Mouse (Mus musculus): ENCODE measurements around the gene Rep15. TPM values are rescaled to one million over a fixed set of nuclear protein-coding genes. Genes with fewer than 3 reads are reported as not detected.

Gene Rep15
- total RNA-seq (2014; rRNA removed) = 0.50 TPM in 1 of 2 replicates, not detected in the other
- polyA plus RNA-seq (2015; fragmentation: Nextera tagmentation; extraction: Ambion mirVana) = 0.48 TPM in 2 replicates

DNA sequence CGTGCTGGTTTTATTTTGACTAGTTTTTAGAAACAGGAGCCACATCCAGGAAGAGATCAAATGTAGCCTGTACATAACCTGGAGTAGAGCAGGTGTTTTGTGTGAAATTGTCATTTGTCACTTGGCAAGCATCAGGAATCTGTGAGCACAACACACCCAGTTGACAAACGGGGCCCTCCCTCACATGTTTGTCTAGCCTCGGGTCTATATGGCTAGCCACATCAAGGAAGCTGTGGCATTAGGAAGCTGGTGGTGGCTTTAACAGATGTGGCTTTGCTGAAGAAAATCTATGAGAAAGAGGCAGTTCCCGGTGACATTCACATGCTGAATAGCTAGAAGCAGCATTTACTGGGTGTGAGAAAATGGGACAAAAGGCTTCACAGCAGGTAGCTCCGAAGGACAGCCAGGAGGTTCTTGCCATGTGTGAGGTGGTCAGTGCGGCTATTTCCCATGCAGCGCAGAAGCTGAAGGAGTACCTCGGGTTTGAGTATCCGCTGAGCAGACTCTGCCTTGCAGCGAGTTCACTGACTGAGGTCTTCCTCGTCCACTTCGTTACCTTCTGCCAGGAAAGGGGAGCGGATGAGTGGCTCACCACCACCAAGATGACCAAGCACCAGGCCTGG lies at the start of gene Rep15:
Gene Rep15 (plus strand): TSS at position 282 of the 623 bp plus-strand sequence.
- whole genome bisulfite sequencing = 36% methylated on average over 13 of the region's 13 CpGs
- DNase-seq (ENCODE audit: low spot score) = no peak
- Histone ChIP-seq H3K4me1 (ENCODE audit: insufficient read depth, low read length) (no peaks in the 10 kb centered on the region), H3K27me3 (ENCODE audit: insufficient read depth, low read length) (no peaks in the 10 kb centered on the region), H3K27ac (no peak within 1 kb of the TSS), H3K36me3 (ENCODE audit: insufficient read depth, low read length) (0 out of 2 replicates have a peak, but pooled peaks cover 3% of the 10 kb centered on the region), H3K4me2 (ENCODE audit: low read depth, low read length) (no peak within 1 kb of the TSS), H3K9me3 (ENCODE audit: low read length) (no peaks in the 10 kb centered on the region), H3K4me3 (ENCODE audit: low read length) (no peak within 1 kb of the TSS), H3K9ac (replicated peaks; ENCODE audit: low read length) (no peak within 1 kb of the TSS)
- TF ChIP-seq CTCF (IDR thresholded peaks at IDR 0.05; ENCODE audit: low read depth) = no peak
- no peak for ATAC-seq

DNA sequence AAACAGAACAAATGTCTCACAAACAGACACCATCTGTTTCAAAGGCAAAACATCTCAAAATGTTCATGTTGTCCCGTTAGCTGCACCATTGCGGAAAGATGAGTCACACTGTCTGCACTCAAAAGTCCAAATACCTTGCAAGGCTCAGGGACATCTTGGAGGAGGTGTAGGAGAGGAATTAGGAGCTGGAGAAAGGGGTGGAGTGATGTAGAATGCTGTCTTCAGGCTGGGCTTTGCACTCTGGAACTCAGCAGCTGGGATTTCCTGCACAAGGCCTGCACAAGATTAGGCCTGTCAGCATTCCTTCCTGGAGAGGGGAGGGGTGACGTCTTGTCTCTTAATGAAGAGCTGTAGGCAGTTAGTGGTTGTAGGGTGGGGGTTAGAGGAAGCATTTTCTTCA lies 47.8 kb upstream of the Rep15 start:
- WGBS = 77% methylated on average over 3 of the region's 3 CpGs
- H3K36me3 ChIP-seq (ENCODE audit: insufficient read depth, low read length) = no peaks in the 10 kb centered on the region

DNA sequence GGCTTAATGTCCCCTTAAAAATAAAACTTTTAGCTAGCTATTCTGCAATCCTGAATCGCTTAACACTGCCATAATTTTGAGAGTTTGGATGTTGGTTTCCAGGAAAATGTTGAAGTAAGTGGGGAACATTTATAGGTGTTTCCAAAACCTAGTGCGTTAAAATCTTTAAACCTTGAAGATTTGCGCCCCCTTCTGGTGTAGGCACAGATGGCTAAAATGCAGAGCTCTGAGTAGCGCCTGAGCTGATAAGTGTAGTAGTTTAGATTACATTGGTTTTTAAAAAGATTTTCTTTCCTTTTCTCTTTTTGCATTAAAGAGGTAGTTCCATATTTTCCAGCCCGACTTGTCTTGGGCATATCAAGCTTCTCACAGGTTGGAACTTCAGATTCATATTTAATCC lies 38.1 kb upstream of the Rep15 start:
- no peaks in the 10 kb centered on the region for H3K4me1 ChIP-seq (ENCODE audit: insufficient read depth, low read length)
- H3K27ac ChIP-seq = no peak overlapping the region
- no peaks in the 10 kb centered on the region for H3K27me3 ChIP-seq (ENCODE audit: insufficient read depth, low read length)
- ATAC-seq (no peak), DNase-seq (ENCODE audit: low spot score) (peak; percentile 81)
- no peaks in the 10 kb centered on the region for H3K36me3 ChIP-seq (ENCODE audit: insufficient read depth, low read length)
- no peak overlapping the region for H3K4me3 ChIP-seq (ENCODE audit: low read length)
- H3K9ac ChIP-seq (replicated peaks; ENCODE audit: low read length) = no peak overlapping the region
- no peak overlapping the region for H3K4me2 ChIP-seq (ENCODE audit: low read depth, low read length)
- TF ChIP-seq CTCF (IDR thresholded peaks at IDR 0.05; ENCODE audit: low read depth) = peak; percentile 75
- no peaks in the 10 kb centered on the region for H3K9me3 ChIP-seq (ENCODE audit: low read length)
- 47% methylated on average over 5 of the region's 5 CpGs for WGBS

More for the DNA sequence above, 47.8 kb upstream of the Rep15 start:
- Histone ChIP-seq H3K4me2 (ENCODE audit: low read depth, low read length) (no peak overlapping the region), H3K9me3 (ENCODE audit: low read length) (no peaks in the 10 kb centered on the region), H3K27ac (no peak overlapping the region), H3K27me3 (ENCODE audit: insufficient read depth, low read length) (no peaks in the 10 kb centered on the region), H3K9ac (replicated peaks; ENCODE audit: low read length) (no peak overlapping the region), H3K4me1 (ENCODE audit: insufficient read depth, low read length) (no peaks in the 10 kb centered on the region), H3K4me3 (ENCODE audit: low read length) (no peak overlapping the region)
- no peak for TF ChIP-seq CTCF (IDR thresholded peaks at IDR 0.05; ENCODE audit: low read depth)
- ATAC-seq (no peak), DNase-seq (ENCODE audit: low spot score) (no peak)

DNA sequence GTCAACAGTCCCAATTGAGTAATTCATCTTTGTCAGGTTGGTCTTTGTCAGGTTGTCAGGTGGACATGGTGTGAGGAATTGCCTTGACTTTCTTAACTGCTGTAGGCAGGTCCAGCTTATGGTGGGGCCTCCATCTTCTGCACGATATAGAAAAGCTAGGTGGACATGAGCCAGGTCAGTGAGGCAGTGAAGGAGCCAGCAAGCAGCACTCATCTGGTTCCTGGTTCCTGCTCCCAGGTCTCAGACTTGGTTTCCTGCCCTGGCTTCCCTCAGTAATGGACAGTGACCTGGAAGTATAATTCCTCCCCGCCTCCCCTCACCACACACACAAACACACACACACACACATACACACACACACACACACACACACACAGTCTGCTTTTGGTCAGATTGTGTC lies 37.0 kb upstream of the Rep15 start:
- DNase-seq (ENCODE audit: low spot score) (no peak), ATAC-seq (no peak)
- Histone ChIP-seq H3K36me3 (ENCODE audit: insufficient read depth, low read length) (no peaks in the 10 kb centered on the region), H3K4me1 (ENCODE audit: insufficient read depth, low read length) (no peaks in the 10 kb centered on the region), H3K9me3 (ENCODE audit: low read length) (no peaks in the 10 kb centered on the region), H3K9ac (replicated peaks; ENCODE audit: low read length) (no peak overlapping the region), H3K4me2 (ENCODE audit: low read depth, low read length) (no peak overlapping the region), H3K27ac (no peak overlapping the region), H3K4me3 (ENCODE audit: low read length) (no peak overlapping the region), H3K27me3 (ENCODE audit: insufficient read depth, low read length) (no peaks in the 10 kb centered on the region)
- 67% methylated on average over 2 of the region's 2 CpGs for WGBS
- no peak for TF ChIP-seq CTCF (IDR thresholded peaks at IDR 0.05; ENCODE audit: low read depth)

DNA sequence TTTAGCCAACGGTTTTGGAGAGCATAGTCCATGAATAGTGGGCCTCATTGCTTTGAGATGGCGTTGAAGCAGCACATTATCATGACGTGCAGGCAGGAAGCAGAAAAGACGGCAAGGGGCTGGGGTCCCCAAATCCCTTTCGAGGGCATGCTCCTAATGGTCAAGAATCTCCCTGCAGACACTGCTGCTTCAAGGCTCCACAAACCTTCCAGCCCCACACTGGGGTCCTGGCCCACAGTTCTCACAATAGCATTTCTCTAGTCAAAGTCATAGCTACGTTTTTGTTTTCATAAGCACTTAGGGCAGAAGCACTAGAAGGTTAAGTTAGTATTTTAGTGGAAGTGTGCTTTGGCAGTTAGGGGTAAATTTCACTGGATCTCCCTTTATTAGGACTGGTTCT lies 36.5 kb upstream of the Rep15 start:
- Histone ChIP-seq H3K27me3 (ENCODE audit: insufficient read depth, low read length) (no peaks in the 10 kb centered on the region), H3K36me3 (ENCODE audit: insufficient read depth, low read length) (no peaks in the 10 kb centered on the region), H3K9ac (replicated peaks; ENCODE audit: low read length) (no peak overlapping the region), H3K27ac (no peak overlapping the region), H3K4me1 (ENCODE audit: insufficient read depth, low read length) (no peaks in the 10 kb centered on the region), H3K4me2 (ENCODE audit: low read depth, low read length) (no peak overlapping the region), H3K4me3 (ENCODE audit: low read length) (no peak overlapping the region), H3K9me3 (ENCODE audit: low read length) (no peaks in the 10 kb centered on the region)
- ATAC-seq = no peak
- 88% methylated on average over 6 of the region's 6 CpGs for WGBS
- DNase-seq (ENCODE audit: low spot score) = no peak
- TF ChIP-seq CTCF (IDR thresholded peaks at IDR 0.05; ENCODE audit: low read depth) = no peak

DNA sequence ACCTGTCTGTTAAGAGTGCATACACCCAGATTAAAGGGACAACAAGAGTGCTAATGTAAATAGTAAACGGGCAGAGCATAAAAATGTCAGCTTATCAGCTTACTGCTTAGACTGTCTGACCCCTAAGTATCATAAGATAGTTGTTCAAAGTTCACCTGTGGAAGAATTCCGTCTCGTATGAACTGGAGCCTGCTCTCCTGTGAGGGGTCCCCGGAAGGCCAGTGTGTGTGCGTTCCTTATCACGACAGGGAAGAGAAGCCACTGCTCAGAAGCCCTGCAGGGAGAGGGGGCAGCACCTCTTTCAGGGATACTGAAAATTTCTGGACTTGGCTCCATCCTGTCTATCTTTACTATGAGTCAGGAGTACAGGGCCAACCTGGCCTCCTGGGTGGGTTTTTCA lies 35.4 kb upstream of the Rep15 start:
- Histone ChIP-seq H3K4me3 (ENCODE audit: low read length) (no peak overlapping the region), H3K4me1 (ENCODE audit: insufficient read depth, low read length) (no peaks in the 10 kb centered on the region), H3K36me3 (ENCODE audit: insufficient read depth, low read length) (no peaks in the 10 kb centered on the region), H3K9me3 (ENCODE audit: low read length) (no peaks in the 10 kb centered on the region), H3K27me3 (ENCODE audit: insufficient read depth, low read length) (no peaks in the 10 kb centered on the region), H3K27ac (no peak overlapping the region), H3K4me2 (ENCODE audit: low read depth, low read length) (no peak overlapping the region), H3K9ac (replicated peaks; ENCODE audit: low read length) (no peak overlapping the region)
- DNase-seq (ENCODE audit: low spot score) (no peak), ATAC-seq (no peak)
- no peak for TF ChIP-seq CTCF (IDR thresholded peaks at IDR 0.05; ENCODE audit: low read depth)
- 92% methylated on average over 6 of the region's 6 CpGs for WGBS

DNA sequence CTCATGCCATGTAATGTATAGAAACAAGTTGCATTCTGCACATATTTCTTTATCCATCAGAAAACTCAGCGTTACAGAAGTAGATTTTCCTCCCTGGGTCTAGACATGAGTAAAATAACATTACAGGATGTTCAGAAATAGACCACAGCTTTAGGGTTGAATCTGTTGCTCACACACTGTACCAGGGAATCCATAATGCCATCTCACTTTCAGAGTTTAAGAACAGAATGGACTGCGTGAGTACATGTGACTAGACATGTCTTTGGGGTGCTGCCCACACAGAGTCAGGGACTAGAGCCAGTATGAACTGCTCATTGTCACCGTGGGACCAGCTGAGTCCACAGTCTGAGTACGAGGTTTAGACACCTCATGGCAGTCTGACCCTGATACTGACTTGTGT lies 33.7 kb upstream of the Rep15 start:
- Histone ChIP-seq H3K27ac (no peak overlapping the region), H3K4me2 (ENCODE audit: low read depth, low read length) (no peak overlapping the region), H3K9me3 (ENCODE audit: low read length) (no peaks in the 10 kb centered on the region), H3K9ac (replicated peaks; ENCODE audit: low read length) (no peak overlapping the region), H3K4me1 (ENCODE audit: insufficient read depth, low read length) (no peaks in the 10 kb centered on the region), H3K27me3 (ENCODE audit: insufficient read depth, low read length) (no peaks in the 10 kb centered on the region), H3K36me3 (ENCODE audit: insufficient read depth, low read length) (no peaks in the 10 kb centered on the region), H3K4me3 (ENCODE audit: low read length) (no peak overlapping the region)
- 89% methylated on average over 4 of the region's 4 CpGs for WGBS
- TF ChIP-seq CTCF (IDR thresholded peaks at IDR 0.05; ENCODE audit: low read depth) = no peak
- DNase-seq (ENCODE audit: low spot score) = no peak
- ATAC-seq = no peak
